Mouse (Mus musculus) midbrain, embryonic 14.5 days (tissue): ENCODE measurements at regions not wholly inside any gene's neighbourhood (a gene's known extent, or its start where the extent isn't known, plus 50 kb on each side); places are given as distances from the start of the nearest gene placed in this dataset.

ENCODE experiments used
- ATAC-seq: fragments of 200-750 bp; cut with Nextera tagmentation; 2 replicates; pipeline ENCODE4 v1.8.0; 2017; ENCODE audit warnings: moderate number of reproducible peaks, moderate library complexity; ENCODE audit not compliant: low FRiP score, low TSS enrichment
- DNase-seq: peaks from one replicate; pipeline ENCODE4 v3.0.0-alpha.2; 2015
- H3K27ac ChIP-seq: fragments of 300-500 bp; sonication (generic); replicated peaks from 2 replicates; pipeline ENCODE4 v1.5.1; 2014; ENCODE audit warnings: mild to moderate bottlenecking, low read depth, low read length, moderate library complexity
- H3K27me3 ChIP-seq: fragments of 300-500 bp; sonication (generic); 2 replicates; pipeline ENCODE4 v1.6.1; 2014; ENCODE audit warnings: low read length, control low read depth, mixed read lengths; ENCODE audit not compliant: control insufficient read depth, insufficient read depth
- H3K36me3 ChIP-seq: fragments of 300-500 bp; sonication (generic); 2 replicates; pipeline ENCODE4 v1.6.1; 2014; ENCODE audit warnings: low read length, control low read depth; ENCODE audit not compliant: control insufficient read depth, insufficient read depth
- H3K4me1 ChIP-seq: fragments of 300-500 bp; sonication (generic); 2 replicates; pipeline ENCODE4 v1.6.1; 2014; ENCODE audit warnings: mild to moderate bottlenecking, antibody characterized with exemption, low read length, control low read depth; ENCODE audit not compliant: control insufficient read depth, insufficient read depth
- H3K4me2 ChIP-seq: fragments of 300-500 bp; sonication (generic); 2 replicates; pipeline ENCODE4 v1.6.1; 2014; ENCODE audit warnings: mild to moderate bottlenecking, low read length, moderate library complexity
- H3K4me3 ChIP-seq: fragments of 300-500 bp; sonication (generic); replicated peaks from 2 replicates; pipeline ENCODE4 v1.5.1; 2014; ENCODE audit warnings: low read depth, low read length
- H3K9ac ChIP-seq: fragments of 300-500 bp; sonication (generic); replicated peaks from 2 replicates; pipeline ENCODE4 v1.6.1; 2014; ENCODE audit warnings: mild to moderate bottlenecking, low read length, moderate library complexity
- H3K9me3 ChIP-seq: fragments of 300-500 bp; sonication (generic); 2 replicates; pipeline ENCODE4 v1.6.1; 2016; ENCODE audit warnings: low read length, control low read depth, mixed read lengths; ENCODE audit not compliant: control insufficient read depth
- WGBS: fragments of 180-500 bp; shearing (Covaris S2); extraction: QIAGEN DNeasy Blood & Tissue Kit; methylation state at CpG from one replicate; pipeline ENCODE4 v1.1.7; 2014; 5-methylcytosine and 5-hydroxymethylcytosine counted together

DNA sequence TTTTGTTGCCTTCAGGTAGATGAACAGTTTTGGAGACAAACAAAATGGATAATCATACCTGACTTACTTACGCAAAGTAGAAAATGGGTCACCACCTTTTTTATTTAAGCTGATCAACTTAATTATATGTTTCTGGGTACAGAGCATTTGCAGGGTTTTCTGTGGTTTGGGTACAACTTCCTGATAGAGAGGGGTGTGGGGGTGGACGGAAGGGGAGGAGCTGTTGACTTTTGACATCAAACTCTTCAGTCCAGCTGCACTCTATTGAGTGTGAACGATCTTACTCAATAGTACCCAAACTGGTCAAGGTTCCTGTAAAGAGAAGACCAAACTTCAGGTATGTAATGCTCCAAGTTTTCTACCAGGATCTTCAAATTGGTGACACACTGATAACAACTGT lies 316.0 kb upstream of the Satb1 start:
- H3K27me3 ChIP-seq: no peaks in the 10 kb centered on the region
- no peak for DNase-seq
- no peaks in the 10 kb centered on the region for H3K9me3 ChIP-seq
- no peak overlapping the region for H3K4me3 ChIP-seq
- H3K4me1 ChIP-seq: no peaks in the 10 kb centered on the region
- WGBS: 94% methylated on average over 3 of the region's 3 CpGs
- H3K9ac ChIP-seq: no peak overlapping the region
- H3K36me3 ChIP-seq: no peaks in the 10 kb centered on the region
- no peak overlapping the region for H3K4me2 ChIP-seq
- ATAC-seq: no peak
- H3K27ac ChIP-seq: no peak overlapping the region

DNA sequence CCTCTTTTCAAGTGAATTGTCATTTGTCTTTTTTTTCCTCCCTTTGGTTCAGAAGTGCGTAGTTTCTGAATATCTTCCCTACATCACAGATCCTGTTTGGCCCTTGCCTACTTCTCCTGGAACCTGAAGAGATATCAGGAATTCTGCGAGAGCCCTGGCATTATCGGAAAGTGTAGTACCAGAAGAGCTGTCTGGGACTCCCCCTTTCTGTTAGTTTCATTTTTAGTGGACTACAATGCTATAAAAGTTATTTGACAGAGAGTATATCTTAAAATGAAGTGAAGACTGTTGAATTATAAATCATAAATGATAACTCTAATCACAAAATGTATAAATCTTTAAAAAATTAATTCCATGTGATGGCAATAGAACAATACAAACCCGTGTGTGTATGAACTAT lies 270.8 kb upstream of the Satb1 start:
- Histone ChIP-seq H3K4me2 (no peak overlapping the region), H3K9ac (no peak overlapping the region), H3K4me1 (no peaks in the 10 kb centered on the region), H3K4me3 (no peak overlapping the region), H3K27me3 (no peaks in the 10 kb centered on the region), H3K27ac (no peak overlapping the region), H3K9me3 (no peaks in the 10 kb centered on the region), H3K36me3 (no peaks in the 10 kb centered on the region)
- 92% methylated on average over 4 of the region's 4 CpGs for WGBS
- DNase-seq: no peak
- no peak for ATAC-seq

DNA sequence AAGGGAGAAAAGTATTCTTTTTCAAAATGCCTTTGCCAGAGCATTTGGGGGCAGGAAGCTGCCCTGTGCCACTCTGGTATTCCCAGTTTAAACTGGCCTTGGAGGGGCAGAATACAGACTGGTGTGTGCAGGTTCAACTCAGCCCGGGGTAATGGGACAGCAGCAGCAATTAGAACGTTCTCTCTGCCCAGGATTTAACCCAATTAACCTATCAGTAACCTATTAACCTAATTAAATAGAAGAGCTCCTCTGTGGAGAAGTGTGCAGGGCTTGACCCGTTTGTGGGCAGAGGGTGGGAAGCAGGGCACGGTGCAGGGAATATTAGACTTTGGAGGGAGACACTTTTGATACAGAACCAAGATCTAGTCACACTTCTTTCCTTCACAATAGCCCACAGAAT lies 252.7 kb upstream of the Satb1 start:
- 73% methylated on average over 4 of the region's 4 CpGs for WGBS
- no peak for ATAC-seq

DNA sequence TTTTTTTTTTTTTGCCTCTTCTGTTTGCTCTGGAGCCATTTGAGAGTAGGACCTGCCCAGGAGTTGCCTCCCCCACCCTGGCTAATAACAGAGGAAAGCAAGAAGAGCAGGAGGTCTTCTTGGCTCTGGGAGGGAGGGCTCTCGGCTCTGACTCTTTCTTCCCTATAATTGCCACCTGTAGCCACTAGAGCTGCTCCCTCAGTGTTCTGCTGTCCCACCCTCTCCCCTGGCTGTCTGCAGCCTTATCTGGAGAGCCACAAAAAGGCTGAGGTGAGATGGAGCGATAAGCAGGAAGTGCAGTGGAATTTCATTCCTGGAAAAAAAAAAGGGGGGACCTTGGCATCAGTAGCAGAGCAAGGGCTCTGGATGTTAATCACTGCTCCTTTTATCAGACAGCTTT lies 251.4 kb upstream of the Satb1 start:
- Histone ChIP-seq H3K27me3 (no peaks in the 10 kb centered on the region), H3K9ac (no peak overlapping the region), H3K27ac (no peak overlapping the region), H3K4me1 (no peaks in the 10 kb centered on the region), H3K9me3 (no peaks in the 10 kb centered on the region), H3K4me3 (no peak overlapping the region), H3K36me3 (no peaks in the 10 kb centered on the region), H3K4me2 (no peak overlapping the region)
- DNase-seq (no peak), ATAC-seq (no peak)
- WGBS: 60% methylated on average over 2 of the region's 2 CpGs

More for the DNA sequence above, 252.7 kb upstream of the Satb1 start:
- DNase-seq: no peak
- H3K4me2 ChIP-seq: no peak overlapping the region
- H3K27ac ChIP-seq: no peak overlapping the region
- H3K27me3 ChIP-seq: no peaks in the 10 kb centered on the region
- H3K9ac ChIP-seq: no peak overlapping the region
- H3K4me3 ChIP-seq: no peak overlapping the region
- H3K4me1 ChIP-seq: no peaks in the 10 kb centered on the region
- H3K9me3 ChIP-seq: no peaks in the 10 kb centered on the region
- no peaks in the 10 kb centered on the region for H3K36me3 ChIP-seq

DNA sequence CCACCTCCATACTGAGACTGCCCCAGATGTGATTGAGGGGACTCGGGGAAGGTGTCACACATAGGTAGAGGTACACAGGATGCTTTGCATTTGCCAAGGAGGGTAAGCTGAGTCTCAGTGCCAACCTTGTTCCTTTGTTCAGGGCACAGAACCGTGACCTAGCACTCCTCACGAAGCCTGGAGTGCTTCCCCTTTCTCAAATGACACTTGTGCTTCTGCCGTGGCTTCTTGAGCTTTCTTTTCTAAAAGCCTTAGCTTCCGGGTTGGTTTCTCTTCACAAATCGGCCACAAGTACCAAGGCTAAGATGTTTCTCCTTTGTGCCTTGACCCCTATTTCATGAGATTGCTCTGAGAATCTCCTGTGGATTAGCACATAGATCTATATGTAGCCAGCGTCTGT lies 246.2 kb upstream of the Satb1 start:
- no peak overlapping the region for H3K4me2 ChIP-seq
- H3K9me3 ChIP-seq: no peaks in the 10 kb centered on the region
- 75% methylated on average over 7 of the region's 7 CpGs for WGBS
- no peaks in the 10 kb centered on the region for H3K4me1 ChIP-seq
- DNase-seq (no peak), ATAC-seq (no peak)
- no peak overlapping the region for H3K27ac ChIP-seq
- no peak overlapping the region for H3K9ac ChIP-seq
- no peaks in the 10 kb centered on the region for H3K36me3 ChIP-seq
- no peaks in the 10 kb centered on the region for H3K27me3 ChIP-seq
- H3K4me3 ChIP-seq: no peak overlapping the region

DNA sequence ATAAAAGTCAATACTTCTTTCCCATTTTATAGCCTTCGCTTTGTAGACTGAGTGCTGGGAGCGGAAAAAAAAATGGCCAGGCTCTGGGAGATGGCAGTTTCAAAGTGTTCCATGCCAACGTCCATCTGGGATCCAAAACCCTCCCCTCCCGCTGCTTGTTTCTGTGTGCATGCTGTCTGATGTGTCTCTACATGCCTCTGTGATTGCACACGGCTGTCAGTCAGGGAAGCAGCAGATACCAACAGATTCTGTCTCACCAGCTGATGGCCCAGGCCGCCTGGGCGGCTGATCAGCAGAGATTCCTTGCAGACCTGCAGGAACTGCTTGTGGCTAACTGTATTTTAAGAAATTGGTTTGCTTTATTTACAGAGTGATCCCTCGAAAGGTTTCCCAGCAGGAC lies 245.4 kb upstream of the Satb1 start:
- H3K4me3 ChIP-seq: no peak overlapping the region
- no peaks in the 10 kb centered on the region for H3K27me3 ChIP-seq
- H3K36me3 ChIP-seq: no peaks in the 10 kb centered on the region
- peak; percentile 21 for DNase-seq
- H3K4me1 ChIP-seq: no peaks in the 10 kb centered on the region
- H3K27ac ChIP-seq: no peak overlapping the region
- H3K9ac ChIP-seq: no peak overlapping the region
- WGBS: 69% methylated on average over 8 of the region's 8 CpGs
- ATAC-seq: no peak
- H3K4me2 ChIP-seq: no peak overlapping the region
- H3K9me3 ChIP-seq: no peaks in the 10 kb centered on the region

DNA sequence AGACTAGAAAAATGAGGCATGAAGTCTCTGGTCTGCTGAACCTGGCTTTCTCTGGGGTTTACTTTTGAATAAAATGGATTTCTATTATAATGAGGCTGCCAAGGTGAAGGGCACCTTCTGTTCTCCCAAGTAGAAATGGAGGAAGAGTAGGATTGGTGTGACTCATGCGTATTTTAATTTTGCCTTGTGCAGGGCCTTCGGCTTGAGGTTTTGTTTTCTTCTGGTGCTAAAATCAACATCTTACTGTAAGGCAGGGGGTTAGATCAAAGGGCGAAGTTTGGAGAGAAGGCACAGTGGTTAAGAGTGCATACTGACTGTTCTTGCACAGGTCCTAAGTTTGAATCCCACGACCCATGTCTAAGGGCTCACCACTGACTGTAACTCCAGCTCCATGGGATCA lies 244.9 kb upstream of the Satb1 start:
- H3K27ac ChIP-seq: no peak overlapping the region

DNA sequence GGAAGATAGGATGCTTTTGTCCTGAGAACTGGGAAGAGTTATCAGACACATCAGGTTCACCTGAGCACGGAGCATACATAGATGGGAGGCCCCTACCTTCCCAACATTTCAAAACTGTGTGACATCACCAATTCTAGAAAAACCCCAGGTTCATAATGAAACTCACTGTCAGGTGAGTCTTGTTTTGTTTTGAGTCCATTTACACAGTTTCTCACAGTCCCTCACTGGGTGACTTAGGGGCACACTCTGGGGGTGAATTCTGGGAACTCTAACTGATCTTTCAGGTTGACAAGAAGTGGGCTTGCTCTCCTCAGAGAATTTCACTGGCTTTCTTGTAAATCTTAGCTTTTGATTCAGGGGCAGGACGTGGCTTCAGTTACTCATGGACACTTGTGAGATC lies 243.7 kb upstream of the Satb1 start:
- no peaks in the 10 kb centered on the region for H3K4me1 ChIP-seq
- H3K9ac ChIP-seq: no peak overlapping the region
- 94% methylated on average over 2 of the region's 2 CpGs for WGBS
- H3K9me3 ChIP-seq: no peaks in the 10 kb centered on the region
- H3K4me3 ChIP-seq: no peak overlapping the region
- no peaks in the 10 kb centered on the region for H3K36me3 ChIP-seq
- no peak overlapping the region for H3K27ac ChIP-seq
- H3K4me2 ChIP-seq: no peak overlapping the region
- ATAC-seq (no peak), DNase-seq (no peak)
- no peaks in the 10 kb centered on the region for H3K27me3 ChIP-seq

More for the DNA sequence above, 244.9 kb upstream of the Satb1 start:
- Histone ChIP-seq H3K4me2 (no peak overlapping the region), H3K9ac (no peak overlapping the region), H3K9me3 (no peaks in the 10 kb centered on the region), H3K36me3 (no peaks in the 10 kb centered on the region), H3K27me3 (no peaks in the 10 kb centered on the region), H3K4me1 (no peaks in the 10 kb centered on the region), H3K4me3 (no peak overlapping the region)
- 95% methylated on average over 4 of the region's 4 CpGs for WGBS
- DNase-seq (no peak), ATAC-seq (no peak)

DNA sequence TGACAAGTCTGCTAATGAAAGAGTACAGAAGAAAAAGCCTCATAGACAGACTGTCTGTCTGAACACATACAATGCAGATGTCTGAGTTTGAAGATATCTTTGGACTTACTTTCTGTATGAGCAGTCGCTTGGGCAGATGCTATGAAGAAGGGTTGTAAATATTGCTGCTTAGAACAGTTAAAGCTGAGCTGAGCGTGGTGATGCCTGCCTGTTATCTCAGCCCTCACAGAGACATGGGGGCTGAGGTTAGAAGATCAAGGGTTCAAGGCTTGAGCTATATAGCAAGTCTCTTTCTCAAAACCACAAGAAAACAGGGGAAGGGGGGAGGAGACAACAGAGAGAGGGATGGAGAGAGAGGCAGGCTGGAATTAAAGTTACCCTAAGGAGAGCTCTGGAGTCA lies 234.6 kb upstream of the Satb1 start:
- WGBS: 86% methylated on average over 2 of the region's 2 CpGs
- ATAC-seq (no peak), DNase-seq (no peak)
- H3K9me3 ChIP-seq: no peaks in the 10 kb centered on the region
- H3K4me2 ChIP-seq: no peak overlapping the region
- no peaks in the 10 kb centered on the region for H3K36me3 ChIP-seq
- H3K27me3 ChIP-seq: no peaks in the 10 kb centered on the region
- no peak overlapping the region for H3K27ac ChIP-seq
- no peak overlapping the region for H3K4me3 ChIP-seq
- no peaks in the 10 kb centered on the region for H3K4me1 ChIP-seq
- H3K9ac ChIP-seq: no peak overlapping the region
